Mouse (Mus musculus): ENCODE data around the gene Csnk1e. TPM values are rescaled to one million over a fixed set of nuclear protein-coding genes. Genes with fewer than 3 reads are reported as not detected.

Gene Csnk1e
- polyA plus RNA-seq, 1 experiment from 2014 or later, result 182 TPM

GRCm38 (mm10) chr15:79368861-79369440, 86.4 kb downstream of the Csnk1e start:
- no peak overlapping the region for H3K9ac ChIP-seq (ENCODE audit: low read length)
- H3K27me3 ChIP-seq (ENCODE audit: control insufficient read depth, insufficient read depth, low read length), result no peaks in the 10 kb centered on the region
- H3K9me3 ChIP-seq (ENCODE audit: control insufficient read depth, low read length), result no peaks in the 10 kb centered on the region
- WGBS, result 86% methylated on average over 8 of the region's 8 CpGs
- H3K4me3 ChIP-seq (ENCODE audit: low read depth, low read length), result no peak overlapping the region
- no peak overlapping the region for H3K27ac ChIP-seq (ENCODE audit: low read depth, low read length)
- no peak overlapping the region for H3K4me2 ChIP-seq
- DNase-seq (ENCODE audit: low spot score, missing footprints) (no peak), ATAC-seq (ENCODE audit: low FRiP score) (no peak)
- peaks cover 5% of the 10 kb centered on the region for H3K36me3 ChIP-seq (ENCODE audit: control insufficient read depth, insufficient read depth, low read length)
- H3K4me1 ChIP-seq (ENCODE audit: control insufficient read depth, insufficient read depth, low read length), result no peaks in the 10 kb centered on the region; the same call in 1 of the 2 replicates

DNA sequence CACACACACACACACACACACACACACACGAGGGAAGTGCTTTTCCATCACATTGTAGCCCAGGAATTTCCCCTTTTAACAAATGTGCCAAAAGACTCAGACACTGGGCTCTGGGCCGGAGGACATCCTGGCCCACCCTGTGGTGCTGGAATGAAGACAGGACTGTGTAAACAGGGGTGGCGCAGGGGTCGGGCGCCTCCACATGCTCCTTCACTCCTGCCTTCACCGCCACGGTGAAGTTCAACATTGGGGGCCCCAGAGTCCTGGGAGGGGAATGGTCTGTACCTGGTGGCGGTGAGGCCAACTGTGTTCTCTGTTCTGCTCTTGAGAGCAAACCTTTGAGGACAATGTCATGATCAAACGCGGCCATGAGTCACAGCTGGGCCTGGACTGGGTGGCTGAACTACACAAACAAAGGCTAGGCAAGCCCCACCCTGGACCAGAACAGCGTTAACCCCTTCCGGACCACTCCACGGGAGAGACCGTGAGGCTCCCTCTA, 87.0 kb downstream of the Csnk1e start:
- Histone ChIP-seq H3K9me3 (ENCODE audit: control insufficient read depth, low read length) (no peaks in the 10 kb centered on the region), H3K36me3 (ENCODE audit: control insufficient read depth, insufficient read depth, low read length) (peaks cover 5% of the 10 kb centered on the region), H3K27me3 (ENCODE audit: control insufficient read depth, insufficient read depth, low read length) (no peaks in the 10 kb centered on the region), H3K9ac (ENCODE audit: low read length) (no peak overlapping the region), H3K27ac (ENCODE audit: low read depth, low read length) (no peak overlapping the region), H3K4me2 (no peak overlapping the region), H3K4me1 (ENCODE audit: control insufficient read depth, insufficient read depth, low read length) (no peaks in the 10 kb centered on the region; the same call in 1 of the 2 replicates), H3K4me3 (ENCODE audit: low read depth, low read length) (no peak overlapping the region)
- ATAC-seq (ENCODE audit: low FRiP score), result no peak
- 69% methylated on average over 14 of the region's 14 CpGs for WGBS
- no peak for DNase-seq (ENCODE audit: low spot score, missing footprints)

MicroRNA genes within 50 kb of the gene (microRNA counts, 519-probe panel; counts per million panel counts)
- microRNA mmu-miR-1943, result not detected

Small RNA genes within 50 kb of the gene (microRNA-seq; reads per million reads assigned to microRNA genes)
- gene Gm44302, result not detected
- gene Mir1943, result 2.1 reads per million, percentile 4 among the genes with 10 or more reads in this experiment

Other genes with a start within 250 kb of the Csnk1e start
- gene Pick1, start 226.4 kb downstream of the Csnk1e start, polyA plus RNA-seq (2014; fragmentation: Nextera tagmentation; extraction: Ambion mirVana), result 18.7 and 21.1 TPM in 2 replicates
- 0.12 and 0.57 TPM in 2 replicates for gene Gm49486, start 226.2 kb downstream of the Csnk1e start, polyA plus RNA-seq (2014; fragmentation: Nextera tagmentation; extraction: Ambion mirVana)
- gene Slc16a8, start 200.8 kb downstream of the Csnk1e start, polyA plus RNA-seq (2014; fragmentation: Nextera tagmentation; extraction: Ambion mirVana), result 0.14 and 0.15 TPM in 2 replicates
- gene Baiap2l2, start 170.0 kb downstream of the Csnk1e start, polyA plus RNA-seq (2014; fragmentation: Nextera tagmentation; extraction: Ambion mirVana), result 0.27 and 1.5 TPM in 2 replicates
- 18.4 and 20.6 TPM in 2 replicates for gene Pla2g6, start 127.2 kb downstream of the Csnk1e start, polyA plus RNA-seq (2014; fragmentation: Nextera tagmentation; extraction: Ambion mirVana)
- gene Maff, start 108.9 kb downstream of the Csnk1e start, polyA plus RNA-seq (2014; fragmentation: Nextera tagmentation; extraction: Ambion mirVana), result 1.0 and 2.3 TPM in 2 replicates
- gene Tmem184b, start 52.0 kb downstream of the Csnk1e start, polyA plus RNA-seq (2014; fragmentation: Nextera tagmentation; extraction: Ambion mirVana), result 25.5 and 33.8 TPM in 2 replicates
- gene Kcnj4, start 49.7 kb upstream of the Csnk1e start, polyA plus RNA-seq (2014; fragmentation: Nextera tagmentation; extraction: Ambion mirVana), result not detected in 2 replicates
- 14.9 and 16.4 TPM in 2 replicates for gene Kdelr3, start 60.8 kb upstream of the Csnk1e start, polyA plus RNA-seq (2014; fragmentation: Nextera tagmentation; extraction: Ambion mirVana)
- gene Ddx17, start 91.2 kb upstream of the Csnk1e start, polyA plus RNA-seq (2014; fragmentation: Nextera tagmentation; extraction: Ambion mirVana), result 81.9 and 82.6 TPM in 2 replicates
- 0.94 and 1.1 TPM in 2 replicates for gene Dmc1, start 149.5 kb upstream of the Csnk1e start, polyA plus RNA-seq (2014; fragmentation: Nextera tagmentation; extraction: Ambion mirVana)
- 2.2 and 3.7 TPM in 2 replicates for gene Fam227a, start 203.4 kb upstream of the Csnk1e start, polyA plus RNA-seq (2014; fragmentation: Nextera tagmentation; extraction: Ambion mirVana)
- 85.1 and 87.4 TPM in 2 replicates for gene Cby1, start 203.6 kb upstream of the Csnk1e start, polyA plus RNA-seq (2014; fragmentation: Nextera tagmentation; extraction: Ambion mirVana)
- gene Tomm22, start 215.3 kb upstream of the Csnk1e start, polyA plus RNA-seq (2014; fragmentation: Nextera tagmentation; extraction: Ambion mirVana), result 327 and 349 TPM in 2 replicates
- gene Josd1, start 232.4 kb upstream of the Csnk1e start, polyA plus RNA-seq (2014; fragmentation: Nextera tagmentation; extraction: Ambion mirVana), result 12.9 and 14.0 TPM in 2 replicates
- 31.9 and 37.5 TPM in 2 replicates for gene Gtpbp1, start 235.3 kb upstream of the Csnk1e start, polyA plus RNA-seq (2014; fragmentation: Nextera tagmentation; extraction: Ambion mirVana)

All from midbrain, embryonic 11.5 days (tissue).